Mouse (Mus musculus): ENCODE measurements around the gene Ensa. TPM values are rescaled to one million over a fixed set of nuclear protein-coding genes. Genes with fewer than 3 reads are reported as not detected.

The Ensa gene
- polyA plus RNA-seq, 1 experiment from 2014 or later: 53.8 TPM

- Histone ChIP-seq H3K27me3 (ENCODE audit: insufficient read depth, low read length) (no peaks in the 10 kb centered on the region), H3K9me3 (replicated peaks; ENCODE audit: low read length) (no peaks in the 10 kb centered on the region), H3K4me3 (replicated peaks; ENCODE audit: low read depth, low read length) (peak overlapping the region; percentile 100), H3K27ac (no peak overlapping the region), H3K9ac (ENCODE audit: low read depth, low read length) (peak overlapping the region; percentile 100; the same call in 1 of the 2 replicates), H3K36me3 (ENCODE audit: insufficient read depth, low read length) (peaks cover 17% of the 10 kb centered on the region; the same call in 1 of the 2 replicates), H3K4me1 (replicated peaks; ENCODE audit: insufficient read depth, low read length) (peaks cover 32% of the 10 kb centered on the region), H3K4me2 (ENCODE audit: low read length) (peak overlapping the region; percentile 89)
- ATAC-seq (replicated peaks; ENCODE audit: low FRiP score, low read depth) (no peak), DNase-seq (ENCODE audit: low spot score) (no peak)
- no peak for TF ChIP-seq CTCF (IDR thresholded peaks at IDR 0.05; ENCODE audit: low read depth)
- WGBS: 10% methylated on average over 2 of the region's 2 CpGs
These were observed 36.1 kb downstream of the Ensa start for GRCm38 (mm10) chr3:95660788-95661478.

GRCm38 (mm10) chr3:95661945-95662715 is 37.3 kb downstream of the Ensa start:
- H3K4me1 ChIP-seq (replicated peaks; ENCODE audit: insufficient read depth, low read length): peaks cover 43% of the 10 kb centered on the region
- H3K9ac ChIP-seq (ENCODE audit: low read depth, low read length): no peak overlapping the region
- peak overlapping the region; percentile 2; the same call in 1 of the 2 replicates for H3K4me3 ChIP-seq (replicated peaks; ENCODE audit: low read depth, low read length)
- no peak for DNase-seq (ENCODE audit: low spot score)
- TF ChIP-seq CTCF (IDR thresholded peaks at IDR 0.05; ENCODE audit: low read depth): no peak
- peak overlapping the region; percentile 13; the same call in 1 of the 2 replicates for H3K27ac ChIP-seq
- ATAC-seq (replicated peaks; ENCODE audit: low FRiP score, low read depth): no peak
- no peaks in the 10 kb centered on the region for H3K27me3 ChIP-seq (ENCODE audit: insufficient read depth, low read length)
- peaks cover 17% of the 10 kb centered on the region; the same call in 1 of the 2 replicates for H3K36me3 ChIP-seq (ENCODE audit: insufficient read depth, low read length)
- H3K9me3 ChIP-seq (replicated peaks; ENCODE audit: low read length): no peaks in the 10 kb centered on the region
- peak overlapping the region; percentile 89 for H3K4me2 ChIP-seq (ENCODE audit: low read length)
- WGBS: 35% methylated on average over 7 of the region's 7 CpGs

GRCm38 (mm10) chr3:95662724-95663449 is 38.1 kb downstream of the Ensa start:
- DNase-seq (ENCODE audit: low spot score) (no peak), ATAC-seq (replicated peaks; ENCODE audit: low FRiP score, low read depth) (no peak)
- Histone ChIP-seq H3K4me3 (replicated peaks; ENCODE audit: low read depth, low read length) (no peak overlapping the region), H3K9ac (ENCODE audit: low read depth, low read length) (no peak overlapping the region), H3K27ac (peak overlapping the region; percentile 13; the same call in 1 of the 2 replicates), H3K4me1 (replicated peaks; ENCODE audit: insufficient read depth, low read length) (peaks cover 43% of the 10 kb centered on the region), H3K36me3 (ENCODE audit: insufficient read depth, low read length) (peaks cover 17% of the 10 kb centered on the region; the same call in 1 of the 2 replicates), H3K27me3 (ENCODE audit: insufficient read depth, low read length) (no peaks in the 10 kb centered on the region), H3K4me2 (ENCODE audit: low read length) (peak overlapping the region; percentile 89), H3K9me3 (replicated peaks; ENCODE audit: low read length) (no peaks in the 10 kb centered on the region)
- 70% methylated on average over 7 of the region's 7 CpGs for WGBS
- no peak for TF ChIP-seq CTCF (IDR thresholded peaks at IDR 0.05; ENCODE audit: low read depth)

- ATAC-seq (replicated peaks; ENCODE audit: low FRiP score, low read depth) (no peak), DNase-seq (ENCODE audit: low spot score) (no peak)
- peaks cover 44% of the 10 kb centered on the region for H3K4me1 ChIP-seq (replicated peaks; ENCODE audit: insufficient read depth, low read length)
- H3K4me3 ChIP-seq (replicated peaks; ENCODE audit: low read depth, low read length): no peak overlapping the region
- H3K27ac ChIP-seq: no peak overlapping the region
- 83% methylated on average over 2 of the region's 2 CpGs for WGBS
- 0 out of 2 replicates have a peak overlapping the region, but pooled peaks have one; percentile 6 for H3K4me2 ChIP-seq (ENCODE audit: low read length)
- H3K27me3 ChIP-seq (ENCODE audit: insufficient read depth, low read length): no peaks in the 10 kb centered on the region
- H3K9ac ChIP-seq (ENCODE audit: low read depth, low read length): no peak overlapping the region
- H3K36me3 ChIP-seq (ENCODE audit: insufficient read depth, low read length): peaks cover 17% of the 10 kb centered on the region; the same call in 1 of the 2 replicates
- no peaks in the 10 kb centered on the region for H3K9me3 ChIP-seq (replicated peaks; ENCODE audit: low read length)
- no peak for TF ChIP-seq CTCF (IDR thresholded peaks at IDR 0.05; ENCODE audit: low read depth)
These were observed 38.7 kb downstream of the Ensa start for GRCm38 (mm10) chr3:95663486-95663885.

- Histone ChIP-seq H3K36me3 (ENCODE audit: insufficient read depth, low read length) (peaks cover 17% of the 10 kb centered on the region; the same call in 1 of the 2 replicates), H3K9me3 (replicated peaks; ENCODE audit: low read length) (no peaks in the 10 kb centered on the region), H3K27ac (peak overlapping the region; percentile 60), H3K4me1 (replicated peaks; ENCODE audit: insufficient read depth, low read length) (peaks cover 48% of the 10 kb centered on the region), H3K4me3 (replicated peaks; ENCODE audit: low read depth, low read length) (no peak overlapping the region), H3K9ac (ENCODE audit: low read depth, low read length) (no peak overlapping the region), H3K27me3 (ENCODE audit: insufficient read depth, low read length) (no peaks in the 10 kb centered on the region), H3K4me2 (ENCODE audit: low read length) (no peak overlapping the region)
- ATAC-seq (replicated peaks; ENCODE audit: low FRiP score, low read depth) (no peak), DNase-seq (ENCODE audit: low spot score) (no peak)
- no peak for TF ChIP-seq CTCF (IDR thresholded peaks at IDR 0.05; ENCODE audit: low read depth)
- WGBS: 83% methylated on average over 3 of the region's 3 CpGs
These were observed 39.3 kb downstream of the Ensa start for GRCm38 (mm10) chr3:95663969-95664608.
